Mouse (Mus musculus): ENCODE measurements around the gene Ndufab1.

Ndufab1 gene

DNA sequence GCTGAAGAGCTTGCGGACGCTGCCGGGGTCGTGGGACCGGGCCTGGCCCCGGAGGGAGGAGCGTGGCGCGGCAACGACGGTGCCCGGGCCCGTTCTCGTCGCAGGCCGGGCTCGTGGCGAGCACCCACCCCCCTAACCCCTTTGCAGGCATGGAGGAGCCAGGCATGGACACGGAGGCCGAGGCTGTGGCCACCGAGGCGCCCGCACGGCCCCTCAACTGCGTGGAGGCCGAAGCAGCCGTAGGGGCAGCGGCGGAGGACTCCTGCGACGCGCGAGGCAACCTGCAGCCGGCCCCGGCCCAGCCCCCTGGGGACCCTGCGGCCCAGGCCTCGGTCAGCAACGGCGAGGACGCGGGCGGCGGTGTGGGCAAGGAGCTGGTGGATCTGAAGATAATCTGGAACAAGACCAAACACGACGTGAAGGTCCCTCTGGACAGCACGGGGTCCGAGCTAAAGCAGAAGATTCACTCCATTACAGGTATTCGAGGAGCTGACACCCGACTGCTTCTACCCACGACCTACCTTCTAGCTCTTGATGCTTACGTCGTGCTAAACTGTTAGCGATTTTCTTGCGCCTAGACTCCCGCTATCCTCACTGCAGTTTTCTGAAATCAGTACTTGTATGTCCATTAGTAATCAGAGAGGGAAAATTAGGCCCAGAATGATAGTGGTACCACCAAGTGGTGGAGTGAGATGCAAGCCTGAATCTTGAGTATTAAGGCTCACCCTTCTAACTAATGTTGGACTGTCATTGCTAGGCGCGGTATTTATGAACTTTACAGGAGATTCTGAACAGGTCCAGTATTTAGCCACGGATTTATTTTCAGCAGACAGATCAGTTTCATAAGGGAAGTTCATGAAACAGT lies 33.9 kb downstream of the Ndufab1 start:
- DNase-seq (ENCODE audit: low read depth, low spot score) = no peak

DNA sequence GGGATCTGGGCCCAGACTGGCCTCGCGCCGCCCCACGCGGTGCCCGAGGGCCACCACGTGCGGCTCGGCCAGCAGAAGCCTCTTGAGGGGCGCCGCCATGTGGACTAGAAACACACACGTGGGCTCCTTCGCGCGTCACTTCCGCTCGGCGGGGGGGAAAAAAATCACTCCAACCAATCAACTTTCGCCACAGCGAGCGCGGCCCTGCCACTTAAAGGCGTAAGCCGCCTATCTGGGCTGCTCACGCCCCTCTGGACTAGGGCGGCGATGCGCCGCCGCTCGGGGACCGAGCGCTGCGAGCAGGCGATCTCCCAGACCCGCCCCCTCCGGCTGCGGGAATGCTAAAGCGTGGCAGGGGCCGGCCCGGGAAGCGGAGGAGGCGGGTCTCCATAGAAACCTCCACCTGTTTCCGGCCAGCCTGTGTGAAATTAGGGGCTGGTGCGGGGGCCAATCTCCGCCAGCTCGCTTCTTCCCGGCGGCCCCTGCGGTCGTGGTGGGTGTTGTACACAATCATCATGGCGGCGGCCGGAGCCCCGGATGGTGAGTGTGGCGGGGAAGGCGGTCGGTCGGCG lies 34.7 kb downstream of the Ndufab1 start, which contains the start of the genes Ubfd1 and Ears2:
TSS of gene Ubfd1 (plus strand) at position 231 of the 572 bp plus-strand sequence.
TSS of gene Ears2 (minus strand) at position 319 of the 572 bp plus-strand sequence.
- peak; percentile 80 for DNase-seq (ENCODE audit: low read depth, low spot score)

- DNase-seq (ENCODE audit: low read depth, low spot score) = no peak
Measured at GRCm38 (mm10) chr7:122066102-122066944, 35.4 kb downstream of the Ndufab1 start.

DNA sequence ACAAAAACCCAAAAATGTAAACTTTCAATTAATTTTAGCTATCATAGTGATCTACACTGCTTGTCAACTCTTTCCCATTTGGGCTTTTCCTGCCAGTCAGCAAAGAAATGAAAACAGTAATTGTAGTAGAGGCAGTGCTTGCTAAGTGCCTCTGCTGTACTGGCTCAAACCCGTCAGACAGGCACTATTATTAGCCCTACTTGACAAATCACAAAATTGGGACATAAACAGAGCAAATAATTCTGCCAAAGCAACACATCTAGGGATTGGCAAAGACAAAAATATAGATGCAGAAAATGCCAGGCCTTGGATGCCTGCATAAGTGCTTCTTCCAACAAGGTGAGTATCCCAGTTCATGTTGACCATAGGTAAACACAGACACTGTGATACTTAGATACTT lies 36.0 kb downstream of the Ndufab1 start:
- no peak for DNase-seq (ENCODE audit: low read depth, low spot score)

DNA sequence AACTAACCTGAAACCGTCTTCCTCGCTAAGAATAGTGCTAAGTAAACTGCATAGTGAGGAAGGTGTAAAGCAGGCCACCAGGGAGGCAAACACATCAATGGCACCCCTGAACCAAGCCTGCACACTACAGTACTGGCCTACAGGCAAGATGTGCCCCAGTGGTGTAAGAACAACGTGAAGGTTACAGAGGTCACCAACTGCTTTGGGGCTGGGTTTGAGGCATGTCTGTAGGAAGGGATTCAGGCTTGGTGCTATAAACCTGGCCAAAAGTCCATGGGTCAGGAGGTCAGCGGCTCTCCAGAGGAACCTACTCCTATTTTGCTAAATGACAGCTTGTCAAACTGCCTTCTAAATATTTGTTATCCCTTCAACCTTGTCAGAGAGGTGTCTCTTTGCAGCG lies 45.1 kb downstream of the Ndufab1 start:
- no peak for DNase-seq (ENCODE audit: low read depth, low spot score)

- no peak for DNase-seq (ENCODE audit: low read depth, low spot score)
Measured at GRCm38 (mm10) chr7:122050834-122051233, 50.9 kb downstream of the Ndufab1 start.

DNA sequence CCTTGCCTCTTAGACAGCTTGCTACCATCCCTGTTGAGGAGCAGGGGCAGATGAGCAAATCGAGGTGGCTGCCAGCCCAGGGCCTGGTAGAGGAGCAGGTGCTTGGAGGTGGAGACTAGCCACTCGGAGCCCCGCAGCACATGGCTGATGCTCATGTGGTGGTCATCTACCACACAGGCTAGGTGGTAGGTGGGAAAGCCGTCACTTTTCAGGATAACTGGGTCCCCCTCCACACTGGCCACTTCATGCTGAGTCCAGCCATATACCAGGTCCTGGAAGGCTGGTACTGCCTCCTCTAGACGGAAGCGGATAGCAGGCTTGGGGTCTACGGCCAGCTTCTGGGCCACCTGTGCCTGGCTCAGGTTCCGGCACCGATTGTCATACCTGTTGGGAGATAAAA lies 53.5 kb downstream of the Ndufab1 start:
- DNase-seq (ENCODE audit: low read depth, low spot score) = no peak

DNA sequence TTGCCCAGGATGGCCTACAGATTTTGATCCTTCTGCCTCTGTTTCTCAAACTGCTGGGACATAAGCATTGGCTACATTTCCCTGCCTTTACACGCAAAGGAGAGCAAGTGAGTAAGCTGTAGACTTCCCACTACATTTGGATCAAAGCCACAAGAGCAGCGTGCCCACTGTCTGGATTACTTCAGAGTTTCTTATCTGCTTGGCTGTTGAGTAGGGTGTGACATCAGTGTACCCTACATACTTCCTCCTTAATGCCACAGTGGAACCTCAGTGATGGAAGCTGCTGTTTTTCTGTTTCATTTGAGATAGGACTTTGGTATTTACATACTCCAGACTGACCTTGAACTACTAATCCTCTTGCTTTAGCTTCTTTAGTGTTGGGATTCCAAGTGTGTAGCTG lies 54.9 kb downstream of the Ndufab1 start:
- no peak for DNase-seq (ENCODE audit: low read depth, low spot score)

GRCm38 (mm10) chr7:122045711-122046110 lies 56.0 kb downstream of the Ndufab1 start:
- no peak for DNase-seq (ENCODE audit: low read depth, low spot score)

DNA sequence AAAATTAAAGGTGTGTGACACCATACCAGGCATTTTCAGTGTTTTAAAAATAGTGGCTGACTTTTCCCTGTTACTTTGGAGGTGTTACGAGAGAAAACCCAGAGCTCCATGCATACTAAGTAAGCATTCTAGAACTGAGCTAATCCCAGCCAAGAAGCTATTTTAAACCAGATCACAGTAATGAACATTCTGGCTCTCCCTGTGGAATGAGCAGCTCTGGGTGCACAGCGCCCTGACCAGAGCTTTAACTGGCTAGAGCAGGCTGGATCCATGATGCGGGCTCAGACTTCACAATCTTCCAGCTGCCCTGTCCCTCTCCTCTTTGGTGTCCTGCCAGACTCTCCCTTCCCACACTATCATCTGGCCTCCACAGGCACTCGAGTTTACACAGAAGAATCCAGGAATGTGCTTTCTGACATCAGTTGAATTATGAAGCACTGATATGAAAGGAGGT lies 56.5 kb downstream of the Ndufab1 start:
- no peak for DNase-seq (ENCODE audit: low read depth, low spot score)

GRCm38 (mm10) chr7:122044106-122044505 lies 57.6 kb downstream of the Ndufab1 start:
- no peak for DNase-seq (ENCODE audit: low read depth, low spot score)

Data from c-Kit-negative CD71-positive TER-119-positive erythroid progenitor cells, embryonic 14.5 days (primary cell).